Mouse (Mus musculus) ovary, postnatal 14 days (tissue): Measurements from ENCODE around the gene Galnt15.

Experiments used
- DNase-seq: peaks from one replicate; pipeline ENCODE4 v3.0.0; 2022; ENCODE audit warnings: low spot score

Galnt15 gene

GRCm38 (mm10) chr14:32091124-32091523 lies 62.3 kb downstream of the Galnt15 start:
- DNase-seq = no peak

- DNase-seq = no peak
Observed at GRCm38 (mm10) chr14:32091704-32092103, 62.9 kb downstream of the Galnt15 start.

- DNase-seq = no peak
Observed at GRCm38 (mm10) chr14:32093018-32093417, 64.2 kb downstream of the Galnt15 start.

- DNase-seq = no peak
Observed at GRCm38 (mm10) chr14:32093500-32094117, 64.8 kb downstream of the Galnt15 start.

GRCm38 (mm10) chr14:32095646-32096045 lies 66.9 kb downstream of the Galnt15 start:
- DNase-seq = no peak

- DNase-seq = no peak
Observed at GRCm38 (mm10) chr14:32096740-32097139, 68.0 kb downstream of the Galnt15 start.

GRCm38 (mm10) chr14:32097691-32098090 lies 68.9 kb downstream of the Galnt15 start:
- no peak for DNase-seq

GRCm38 (mm10) chr14:32098951-32099350 lies 70.2 kb downstream of the Galnt15 start:
- DNase-seq = no peak

GRCm38 (mm10) chr14:32103556-32103955 lies 74.8 kb downstream of the Galnt15 start:
- no peak for DNase-seq

- no peak for DNase-seq
Observed at GRCm38 (mm10) chr14:32105663-32106062, 76.9 kb downstream of the Galnt15 start.

- no peak for DNase-seq
Observed at GRCm38 (mm10) chr14:32106911-32107310, 78.1 kb downstream of the Galnt15 start.
